Mouse (Mus musculus) adipocyte (in vitro differentiated cells): ENCODE measurements around the gene Trim67.

ENCODE experiments used
- DNase-seq: peaks from one replicate; pipeline ENCODE4 v3.0.0-alpha.2; 2016; ENCODE audit warnings: low spot score

Gene Trim67

GRCm38 (mm10) chr8:124794486-124794780 is 1.5 kb downstream of the Trim67 start:
- no peak for DNase-seq

GRCm38 (mm10) chr8:124795781-124796488 is 3.0 kb downstream of the Trim67 start:
- no peak for DNase-seq

- DNase-seq = no peak
These were observed 7.7 kb downstream of the Trim67 start for GRCm38 (mm10) chr8:124800542-124800941.

- no peak for DNase-seq
These were observed 11.2 kb downstream of the Trim67 start for GRCm38 (mm10) chr8:124803824-124804702.

- no peak for DNase-seq
These were observed 13.1 kb downstream of the Trim67 start for GRCm38 (mm10) chr8:124805990-124806389.

- DNase-seq = no peak
These were observed 16.5 kb downstream of the Trim67 start for GRCm38 (mm10) chr8:124809419-124809818.

GRCm38 (mm10) chr8:124810056-124810610 is 17.2 kb downstream of the Trim67 start:
- peak; percentile 47 for DNase-seq

- no peak for DNase-seq
These were observed 17.9 kb downstream of the Trim67 start for GRCm38 (mm10) chr8:124810689-124811394.

- DNase-seq = no peak
These were observed 20.4 kb downstream of the Trim67 start for GRCm38 (mm10) chr8:124813326-124813725.

GRCm38 (mm10) chr8:124815870-124816269 is 23.0 kb downstream of the Trim67 start:
- DNase-seq = no peak

- DNase-seq = no peak
These were observed 24.0 kb downstream of the Trim67 start for GRCm38 (mm10) chr8:124816866-124817265.

GRCm38 (mm10) chr8:124817361-124817760 is 24.5 kb downstream of the Trim67 start:
- DNase-seq = peak; percentile 66

GRCm38 (mm10) chr8:124819612-124820115 is 26.8 kb downstream of the Trim67 start:
- DNase-seq = peak; percentile 56

GRCm38 (mm10) chr8:124820125-124820524 is 27.2 kb downstream of the Trim67 start:
- DNase-seq = no peak

GRCm38 (mm10) chr8:124823497-124823896 is 30.6 kb downstream of the Trim67 start:
- DNase-seq = no peak

- DNase-seq = peak; percentile 97
These were observed 33.8 kb downstream of the Trim67 start for GRCm38 (mm10) chr8:124826658-124827057.

- peak; percentile 86 for DNase-seq
These were observed 34.5 kb downstream of the Trim67 start for GRCm38 (mm10) chr8:124827387-124827786.

- no peak for DNase-seq
These were observed 35.8 kb downstream of the Trim67 start for GRCm38 (mm10) chr8:124828561-124829240.

GRCm38 (mm10) chr8:124830050-124830449 is 37.2 kb downstream of the Trim67 start:
- no peak for DNase-seq

GRCm38 (mm10) chr8:124831531-124831930 is 38.6 kb downstream of the Trim67 start:
- DNase-seq = peak; percentile 67

- no peak for DNase-seq
These were observed 39.0 kb downstream of the Trim67 start for GRCm38 (mm10) chr8:124831941-124832340.
